Mouse (Mus musculus) mouse trophoblast stem cell (cell line): Measurements from ENCODE around the gene Pstpip1.

Experiments
- in situ Hi-C, 2 experiments: fragments of 300-500 bp; cut with MseI, MboI; formaldehyde crosslinking; loops; 2 replicates in 1 of 2; 3 replicates in 1 of 2; pipeline ENCODE4 v1.15.1; 2025

Pstpip1 gene

DNA sequence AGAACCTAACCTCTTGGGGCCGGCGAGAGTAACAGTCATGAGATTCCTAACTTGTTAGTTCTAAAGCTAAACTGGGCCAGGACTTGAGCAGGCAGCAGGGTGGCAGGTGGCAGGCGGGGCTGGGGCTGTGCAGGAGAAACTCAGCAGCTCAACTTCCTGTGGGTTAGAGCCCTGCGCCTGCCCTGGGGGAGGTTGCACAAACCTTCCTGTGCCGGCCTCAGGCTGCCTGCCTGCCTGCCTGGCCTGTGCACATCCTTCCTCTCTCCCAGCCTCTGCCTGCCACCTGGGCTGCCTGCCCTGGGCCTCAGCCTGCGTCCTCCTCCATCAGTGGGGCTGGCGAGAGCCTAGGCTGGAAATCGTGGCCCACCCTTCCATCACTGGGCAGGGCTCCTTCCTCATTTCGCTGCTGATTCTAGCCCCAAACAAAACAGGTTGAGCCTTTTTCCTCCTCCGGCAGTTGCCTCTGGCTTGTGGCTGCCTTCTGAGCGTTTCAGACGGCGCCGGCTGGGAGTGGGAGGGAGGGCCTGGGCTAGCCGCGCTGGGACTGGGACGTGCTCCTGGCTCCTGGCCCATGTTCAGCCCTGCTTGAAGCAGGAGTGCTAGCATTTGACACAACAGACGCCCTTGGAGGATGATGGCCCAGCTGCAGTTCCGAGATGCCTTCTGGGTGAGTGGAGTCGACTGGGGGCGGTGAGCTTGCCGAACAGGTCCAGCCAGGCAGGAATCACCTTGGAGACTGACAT lies at the start of gene Pstpip1:
TSS of gene Pstpip1 (plus strand) at position 185 of the 743 bp plus-strand sequence.
- in situ Hi-C loops: no loop called here

DNA sequence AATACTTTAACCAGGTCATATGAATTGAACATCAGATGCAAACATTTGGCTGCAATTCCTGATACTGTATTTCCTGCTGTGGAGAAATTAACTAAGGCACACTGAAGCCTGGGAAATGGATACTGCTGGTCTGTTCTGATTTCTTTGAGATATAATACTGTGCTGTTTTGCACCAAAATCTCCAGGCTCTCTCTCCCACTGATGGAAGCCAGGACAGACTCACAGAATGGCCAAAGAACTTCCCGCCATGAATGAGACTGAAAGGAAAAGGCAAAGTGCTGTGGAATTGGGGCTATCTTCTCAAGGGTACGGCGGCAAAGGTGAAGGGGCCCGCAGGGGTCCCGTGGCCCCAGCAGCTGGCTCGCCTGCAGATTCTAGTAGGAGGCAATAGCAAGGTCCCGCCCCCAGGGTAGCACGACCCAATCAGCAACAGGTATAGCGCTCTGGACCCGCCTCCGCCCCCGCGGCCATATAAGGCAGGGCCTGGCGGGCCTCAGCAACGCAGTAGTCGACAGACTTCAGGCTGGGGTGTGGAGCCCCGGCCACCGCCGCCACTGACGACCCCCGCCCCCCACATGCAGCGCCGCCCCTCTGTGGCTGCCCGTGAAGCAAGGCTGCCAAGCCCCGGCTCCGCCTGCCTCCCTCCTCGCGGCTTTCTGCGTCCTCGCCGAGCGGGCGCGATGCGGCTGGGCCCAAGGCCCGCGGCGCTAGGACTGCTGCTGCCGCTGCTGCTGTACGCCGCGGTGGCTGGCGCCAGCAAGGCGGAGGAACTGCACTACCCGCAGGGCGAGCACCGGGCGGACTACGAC lies 48.2 kb upstream of the Pstpip1 start, which contains the start of gene Rcn2:
TSS of gene Rcn2 (plus strand) at position 474 of the 809 bp plus-strand sequence.
- in situ Hi-C loops: no loop called here

DNA sequence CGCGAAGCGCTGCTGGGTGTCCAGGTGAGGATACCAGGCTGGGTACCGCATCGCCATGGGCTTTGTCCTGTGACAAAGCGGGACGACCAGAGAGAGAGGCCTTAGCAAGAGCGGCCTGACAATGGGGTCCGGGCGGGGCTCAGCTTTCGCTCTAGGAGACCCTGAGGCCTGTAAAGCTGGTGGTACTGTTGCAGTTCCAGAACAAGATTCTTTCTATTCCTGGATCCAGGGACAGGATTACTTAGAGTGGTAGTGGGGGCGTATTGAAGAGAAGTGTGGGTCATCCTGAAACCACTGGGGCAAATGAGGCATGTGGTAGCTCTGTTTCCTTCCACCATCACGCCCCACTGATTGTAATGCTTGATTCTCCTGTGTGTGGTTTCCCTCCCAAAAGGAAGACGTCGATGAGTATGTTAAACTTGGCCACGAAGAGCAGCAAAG lies 47.6 kb upstream of the Pstpip1 start:
- in situ Hi-C loops: no loop called here

DNA sequence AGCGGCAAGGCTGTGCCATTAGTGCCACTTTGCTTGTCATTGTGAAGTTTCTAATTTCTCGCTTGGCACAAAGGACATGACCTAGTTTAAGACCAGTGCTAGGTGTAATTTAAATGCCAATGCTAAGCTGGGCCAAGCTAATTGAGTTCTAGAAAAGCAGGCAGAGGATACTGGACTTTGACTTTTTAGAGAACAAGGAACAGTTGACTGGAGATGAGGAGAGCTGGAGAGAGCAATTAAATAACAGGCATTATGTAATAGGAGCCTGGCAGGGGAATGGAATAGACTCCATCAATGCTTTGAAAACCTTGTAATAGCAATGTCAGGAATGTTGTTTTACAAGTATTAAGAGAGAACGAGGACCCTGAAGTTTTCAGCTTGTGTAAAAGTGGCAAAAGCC lies 36.0 kb upstream of the Pstpip1 start:
- in situ Hi-C loops: no loop called here

DNA sequence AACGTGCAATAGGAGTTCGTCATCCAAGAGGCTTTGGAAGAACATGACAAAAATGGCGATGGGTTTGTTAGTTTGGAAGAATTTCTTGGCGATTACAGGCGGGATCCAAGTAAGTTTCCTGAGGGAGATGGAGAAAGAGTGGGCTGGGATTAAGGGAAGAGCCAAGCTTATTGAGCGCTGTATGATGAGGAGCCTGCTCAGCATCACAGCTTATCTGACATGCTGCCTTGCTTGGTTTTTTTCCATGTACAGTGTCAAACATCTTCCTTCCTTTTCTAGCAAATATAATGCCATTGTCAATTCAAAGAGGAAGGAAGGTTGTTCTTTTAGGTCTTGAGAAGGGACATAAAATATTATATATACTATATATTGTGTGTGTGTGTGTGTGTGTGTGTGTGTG lies 33.6 kb upstream of the Pstpip1 start:
- in situ Hi-C loops: no loop called here

DNA sequence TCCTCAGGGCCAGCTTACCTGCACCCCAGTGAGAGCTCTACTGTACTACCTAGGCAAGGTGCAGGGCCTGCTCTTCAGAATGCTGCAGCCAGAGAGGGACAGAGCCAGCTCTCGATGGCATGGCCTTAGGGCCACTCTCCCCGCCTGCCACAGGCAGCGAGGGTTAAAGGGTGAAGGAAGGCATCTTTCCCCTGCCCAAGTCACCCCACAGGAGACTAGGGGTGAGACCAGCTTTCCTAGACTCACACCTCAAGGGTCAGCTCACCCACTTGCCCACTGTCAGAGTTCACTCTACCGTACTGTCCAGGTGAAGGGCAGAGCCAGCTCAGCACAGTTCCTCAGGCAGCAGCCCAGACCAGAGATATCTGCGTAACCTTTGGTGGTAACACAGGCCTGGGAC lies 27.4 kb upstream of the Pstpip1 start:
- in situ Hi-C loops: no loop called here

DNA sequence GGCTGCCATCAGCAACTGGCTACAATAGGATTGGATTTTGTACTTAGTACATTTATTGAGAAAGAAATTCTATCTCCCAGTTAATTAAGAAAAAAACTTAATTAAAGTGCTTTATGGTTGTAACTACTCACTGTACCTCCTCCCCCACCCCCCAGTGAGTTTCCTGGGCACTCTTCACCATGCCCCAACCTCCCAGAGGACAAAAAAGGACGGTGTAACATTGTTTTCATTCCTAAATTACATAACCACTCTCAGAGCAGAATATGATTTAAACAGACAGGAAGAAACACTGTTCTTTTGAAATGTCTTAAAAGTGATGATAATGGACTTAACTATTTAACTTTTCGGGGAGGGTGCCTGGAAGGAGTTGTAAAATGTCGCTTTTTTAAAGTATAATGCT lies 24.8 kb upstream of the Pstpip1 start:
- in situ Hi-C loops: no loop called here

DNA sequence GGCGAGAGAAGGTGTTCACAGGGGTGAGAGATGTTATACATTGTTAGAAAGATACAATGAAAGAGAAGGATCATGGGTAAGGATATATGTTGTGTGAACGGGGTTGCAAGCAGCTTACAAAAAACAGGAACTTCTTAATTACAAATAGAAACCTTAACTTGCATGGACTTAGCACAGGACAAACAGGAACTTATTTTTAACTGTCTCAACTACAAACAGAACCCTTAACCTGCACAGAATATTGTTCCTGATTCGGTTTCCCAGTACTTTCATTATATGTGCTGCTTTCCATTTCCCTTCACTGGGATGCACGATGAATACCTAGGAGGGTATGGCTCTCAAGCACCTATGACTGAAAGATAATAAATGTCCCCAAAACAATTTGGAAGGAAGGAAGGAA lies 21.8 kb upstream of the Pstpip1 start:
- in situ Hi-C loops: no loop called here

DNA sequence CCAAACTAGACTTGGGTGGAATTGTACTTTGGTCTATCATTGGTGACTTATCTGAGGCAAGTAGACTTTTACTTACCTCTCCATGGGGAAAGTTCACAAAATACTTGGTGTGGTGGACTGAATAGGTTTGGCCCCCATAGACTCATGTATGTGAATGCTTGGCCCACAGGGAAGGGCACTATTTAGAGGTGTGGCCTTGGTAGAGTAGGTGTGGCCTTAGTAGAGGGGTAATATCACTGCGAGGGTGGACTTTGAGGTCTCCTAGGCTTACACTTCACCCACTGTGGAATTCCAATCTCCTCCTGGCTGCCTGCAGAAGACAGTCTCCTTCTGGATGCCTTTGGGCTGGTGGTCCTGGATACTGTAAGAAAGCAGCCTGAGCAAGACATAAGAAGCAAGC lies 21.1 kb upstream of the Pstpip1 start:
- in situ Hi-C loops: no loop called here

DNA sequence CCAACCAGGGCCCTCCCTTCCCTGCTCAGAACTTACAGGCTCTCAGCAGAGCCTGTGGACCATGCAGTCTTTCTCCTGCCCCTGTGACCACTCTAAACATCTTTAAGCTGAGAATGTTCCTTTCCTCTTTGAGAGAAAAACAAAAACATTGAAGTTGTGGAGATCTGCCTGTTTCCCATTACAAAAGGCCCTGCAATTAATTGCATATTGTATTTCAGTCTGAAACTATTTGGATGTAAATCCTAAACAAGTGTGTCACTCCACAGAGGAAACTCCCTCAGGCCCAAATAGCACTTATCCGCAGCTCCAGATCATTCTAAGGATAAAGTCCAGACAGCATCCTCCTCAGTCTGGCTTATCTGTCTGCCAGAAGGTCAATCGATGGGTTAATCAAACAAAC lies 16.9 kb upstream of the Pstpip1 start:
- in situ Hi-C loops: no loop called here

DNA sequence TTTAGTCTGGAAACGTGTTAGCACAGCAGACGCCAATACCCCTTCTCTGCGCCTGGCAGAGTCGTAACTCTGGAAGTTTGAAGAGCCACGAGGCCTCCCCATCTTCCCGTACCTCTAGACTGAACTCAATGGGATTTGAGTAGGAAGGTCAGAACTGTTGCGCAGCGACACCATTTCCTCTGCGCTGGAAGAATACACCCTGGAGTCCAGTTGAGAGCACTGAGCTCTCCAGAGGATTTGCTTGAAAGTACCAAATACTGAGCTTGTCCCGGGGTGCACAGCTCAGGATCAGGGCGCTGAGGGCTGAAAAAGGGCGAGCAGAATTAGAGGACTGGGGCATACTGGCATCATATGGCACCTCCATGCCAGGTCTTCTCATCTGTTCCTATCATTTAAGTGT lies 14.9 kb upstream of the Pstpip1 start:
- in situ Hi-C loops: loop anchor here in 1 of 2 experiments (5.0 kb wide), 1 partner anchor 42 kb away; no protein-coding TSS in a partner anchor

DNA sequence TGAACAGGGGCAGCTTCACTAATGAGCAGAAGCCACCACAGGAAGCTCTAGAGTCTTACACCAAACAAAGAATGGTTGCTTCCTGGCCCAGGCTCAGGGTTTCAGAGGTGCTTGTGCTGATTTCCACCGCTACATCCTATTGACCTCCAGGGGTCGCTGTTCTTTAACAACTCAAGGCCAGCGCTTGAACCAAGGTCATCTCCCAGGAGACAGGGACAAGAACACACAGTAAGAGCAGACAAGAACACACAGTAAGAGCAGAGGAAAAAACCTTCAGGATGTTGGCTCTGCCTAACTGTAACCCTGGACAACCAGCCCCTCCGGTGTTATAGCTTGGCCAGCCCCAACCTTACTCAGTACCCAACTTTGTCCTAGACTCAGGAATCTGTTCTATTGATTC lies 14.5 kb upstream of the Pstpip1 start:
- in situ Hi-C loops: loop anchor here in 1 of 2 experiments (5.0 kb wide), 1 partner anchor 42 kb away; no protein-coding TSS in a partner anchor

DNA sequence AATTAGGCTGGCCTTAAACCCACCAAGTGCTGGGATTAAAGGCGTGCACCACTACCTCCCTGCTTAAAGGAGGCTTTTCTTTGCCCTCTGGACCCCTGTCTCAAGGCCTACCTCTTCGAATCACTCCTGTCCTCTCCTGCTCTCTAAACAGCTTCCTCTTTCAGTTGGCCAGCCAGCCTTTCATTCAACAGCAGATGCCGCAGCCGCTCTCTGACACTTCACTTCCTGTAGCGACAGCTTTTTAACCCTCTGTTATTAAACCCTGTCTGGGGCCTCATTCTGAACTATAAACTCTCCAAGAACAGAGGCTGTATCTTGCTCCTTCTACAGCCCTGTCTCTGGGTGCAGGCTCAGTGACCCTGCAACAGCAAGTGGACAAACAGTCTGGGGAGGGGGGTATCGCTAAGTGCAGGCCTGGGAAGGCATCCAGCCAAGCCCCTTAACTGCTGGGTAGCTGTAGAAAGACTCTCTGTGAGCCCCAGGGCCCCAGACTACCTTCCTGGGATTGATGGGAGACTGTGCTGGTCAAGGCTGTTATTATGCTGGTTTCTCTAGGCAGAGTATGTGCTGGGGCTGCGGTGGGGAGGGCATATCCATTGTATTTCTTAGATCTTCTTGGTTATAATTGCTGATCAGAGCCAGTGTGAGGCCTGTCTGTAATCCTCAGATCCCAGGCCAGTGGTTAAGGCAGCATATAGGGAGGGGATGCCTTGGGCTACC lies 13.7 kb upstream of the Pstpip1 start:
- in situ Hi-C loops: loop anchor here in 1 of 2 experiments (5.0 kb wide), 1 partner anchor 41 kb away; no protein-coding TSS in a partner anchor

DNA sequence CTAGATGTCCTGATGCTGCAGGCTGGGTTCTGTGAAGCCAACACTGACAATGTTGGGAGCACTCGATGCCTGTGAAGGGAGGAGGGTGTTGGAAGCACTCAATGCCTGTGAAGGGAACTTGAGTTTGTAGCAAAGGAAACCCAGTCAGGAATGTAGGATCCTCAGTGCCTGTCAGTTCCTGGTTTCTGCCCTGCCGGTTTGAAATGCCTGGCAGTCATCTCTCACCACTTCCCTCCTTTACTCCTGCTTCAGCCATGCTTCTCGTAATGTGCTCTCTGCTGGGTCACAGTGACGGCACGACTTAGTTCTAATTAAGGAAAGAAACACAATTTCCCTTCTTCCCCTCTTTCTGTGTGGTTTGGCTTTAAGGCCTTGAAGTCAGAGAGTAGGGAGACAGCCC lies 10.2 kb upstream of the Pstpip1 start:
- in situ Hi-C loops: loop anchor here in 1 of 2 experiments (5.0 kb wide), 1 partner anchor 38 kb away; no protein-coding TSS in a partner anchor

DNA sequence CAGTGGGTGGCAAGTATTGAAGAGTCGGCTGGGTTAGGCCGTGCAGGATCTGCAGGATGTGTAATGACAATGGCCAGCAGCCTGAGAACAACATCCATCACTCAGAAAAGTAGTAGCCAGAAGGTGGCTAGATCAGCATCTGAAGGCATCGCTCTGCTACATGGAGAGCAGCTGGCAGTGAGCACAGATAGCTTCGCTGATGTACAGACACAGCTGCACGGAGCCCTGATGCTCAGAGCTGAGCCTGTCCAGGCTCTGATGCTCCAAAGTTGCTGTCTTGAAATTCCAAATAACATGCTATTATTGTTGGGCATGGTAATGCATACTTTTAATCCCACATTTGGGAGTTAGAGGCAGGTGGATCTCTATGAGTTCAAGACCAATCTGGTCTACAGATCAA lies 3.2 kb upstream of the Pstpip1 start:
- in situ Hi-C loops: no loop called here

DNA sequence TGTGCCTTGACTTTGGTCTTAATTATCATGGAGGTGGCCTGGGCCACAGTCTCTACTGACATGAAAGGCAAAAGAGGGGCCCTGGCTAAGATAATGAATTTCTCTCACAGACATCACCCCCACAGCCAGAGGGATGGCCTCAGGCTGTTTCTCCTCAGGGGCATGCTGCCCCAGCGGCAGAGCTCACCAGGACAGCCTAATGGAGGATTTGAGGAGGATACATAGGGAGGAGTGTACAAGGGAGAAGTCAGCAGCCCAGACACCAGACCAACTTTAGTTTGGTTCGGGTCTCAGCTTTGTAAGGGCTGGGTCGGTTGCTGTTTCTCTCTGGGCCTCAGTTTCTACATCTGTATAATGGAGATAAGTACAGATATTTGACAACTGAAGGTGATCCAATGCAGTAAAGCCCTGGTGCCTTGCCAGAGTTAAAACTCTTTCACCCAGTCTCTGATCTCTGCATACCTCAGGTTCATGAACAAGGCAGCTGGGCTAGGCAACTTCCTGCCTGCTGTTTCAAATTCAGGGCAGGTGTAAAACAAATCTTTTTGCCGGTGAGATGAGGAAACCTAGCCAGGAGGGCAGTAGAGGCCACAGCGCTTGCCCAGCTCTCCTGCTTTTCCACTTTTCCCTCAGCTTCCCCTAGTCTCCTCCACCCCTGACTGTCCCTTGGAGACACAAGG lies 924 bp downstream of the Pstpip1 start:
- in situ Hi-C loops: no loop called here

DNA sequence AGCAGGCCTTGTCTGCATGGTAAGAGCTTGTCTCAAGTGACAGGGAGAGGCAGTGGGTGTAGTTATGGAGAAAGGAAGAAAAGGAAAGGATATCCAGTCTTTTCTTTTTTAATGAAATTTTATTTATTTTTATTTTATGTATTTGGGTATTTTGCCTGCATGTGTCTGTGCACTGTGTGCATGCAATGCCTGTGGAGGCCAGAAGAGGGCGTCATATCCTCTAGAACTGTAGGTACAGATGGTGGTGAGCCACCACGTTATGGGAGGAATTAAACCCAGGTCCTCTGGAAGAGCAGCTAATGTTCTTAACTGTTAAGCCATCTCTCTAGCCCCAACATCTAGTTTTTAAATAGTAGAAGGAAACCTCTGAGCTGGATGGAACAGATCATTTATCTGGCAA lies 2.3 kb downstream of the Pstpip1 start:
- in situ Hi-C loops: no loop called here

DNA sequence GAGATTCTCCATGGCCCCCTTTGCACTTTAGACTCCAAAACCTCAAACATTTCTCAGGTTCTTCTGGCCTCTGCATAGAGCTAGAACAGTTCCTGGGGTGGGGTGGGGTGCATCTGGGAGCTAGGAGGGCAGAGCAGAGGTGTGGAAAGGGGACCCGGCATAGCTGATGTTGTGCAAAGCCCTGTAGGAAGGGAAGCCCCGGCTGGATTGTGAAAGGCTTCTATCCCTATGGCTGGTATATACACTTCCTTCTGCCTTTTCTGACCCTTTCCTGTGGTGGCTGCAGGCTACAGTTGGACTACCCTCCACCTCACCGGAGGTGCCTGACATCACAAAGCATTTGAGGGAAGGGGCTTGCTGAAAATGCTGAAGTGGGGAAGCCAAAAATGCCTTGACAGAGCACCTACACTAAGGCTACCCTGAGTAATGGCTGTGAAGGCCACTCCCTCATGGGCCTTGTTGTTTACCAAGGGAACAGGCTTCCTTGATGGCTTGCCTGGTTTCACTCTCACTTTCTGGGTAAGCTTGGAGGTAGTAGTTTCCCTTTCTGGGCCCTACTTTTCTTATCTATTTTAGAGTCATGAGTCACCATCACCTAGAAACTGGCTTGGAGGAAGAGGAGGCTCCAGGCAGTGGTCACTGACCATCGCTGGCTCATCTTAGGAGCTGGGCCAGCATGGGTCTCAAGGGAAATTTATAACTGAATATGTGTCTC lies 8.0 kb downstream of the Pstpip1 start:
- in situ Hi-C loops: no loop called here

DNA sequence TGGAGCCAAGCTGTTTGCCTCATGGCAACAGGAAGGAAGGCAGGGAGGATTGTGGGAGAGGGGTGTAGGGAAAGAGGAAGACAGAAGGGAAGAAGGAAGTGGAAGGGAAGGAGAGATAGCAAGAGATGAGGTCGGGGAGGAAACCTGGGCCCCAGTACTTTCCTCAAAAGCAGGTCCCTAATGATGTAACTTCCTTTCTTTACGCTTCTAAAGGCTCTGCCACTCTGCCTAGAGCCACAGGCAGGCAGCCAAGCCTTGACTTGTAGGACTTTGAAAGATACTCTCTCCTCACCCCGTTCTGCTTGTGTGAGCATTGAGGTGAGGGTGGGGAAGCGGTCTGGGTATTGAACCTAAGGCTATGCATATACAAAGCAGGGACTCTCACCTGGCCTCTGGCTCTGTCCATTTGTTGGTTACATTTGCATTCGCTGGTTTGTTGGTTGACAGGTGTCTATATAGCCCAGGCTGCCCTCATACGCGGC lies 10.3 kb downstream of the Pstpip1 start:
- in situ Hi-C loops: no loop called here

DNA sequence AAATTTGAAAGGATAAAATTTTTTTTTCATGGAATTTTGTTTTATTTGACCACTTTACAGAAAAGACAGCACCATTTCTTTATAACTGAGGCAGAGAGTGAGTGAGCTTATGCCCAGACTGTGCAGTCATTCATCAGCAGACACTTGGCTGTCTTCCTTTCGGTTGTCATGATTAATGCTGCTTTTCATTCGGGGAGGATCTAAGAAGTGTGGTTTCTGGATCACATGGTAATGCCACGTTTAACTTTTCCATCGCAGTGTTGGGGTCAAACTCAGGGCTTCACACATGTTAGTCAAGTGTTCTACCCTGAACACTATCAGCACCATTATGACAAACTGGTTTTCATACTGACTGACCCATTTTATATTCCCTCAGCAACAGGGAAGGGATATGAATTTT lies 11.3 kb downstream of the Pstpip1 start:
- in situ Hi-C loops: no loop called here

DNA sequence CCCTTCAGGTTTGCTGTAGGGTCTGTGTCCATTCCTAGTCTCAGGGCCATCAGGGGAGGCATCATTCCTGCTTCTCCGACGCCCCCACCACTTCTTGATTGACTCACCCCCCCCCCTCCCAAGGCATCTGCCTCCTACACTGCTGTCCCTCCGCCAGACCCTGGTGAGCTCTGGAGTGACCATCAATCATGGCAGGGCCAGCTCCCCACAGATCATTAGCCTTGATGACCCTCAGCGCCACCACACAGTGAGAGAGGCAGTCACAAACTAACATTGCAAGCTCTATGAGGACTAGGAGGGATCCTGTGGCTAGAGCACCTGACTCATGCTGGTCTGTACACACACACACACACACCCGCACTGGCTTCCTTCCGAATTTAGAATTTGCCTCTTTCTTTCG lies 15.2 kb downstream of the Pstpip1 start:
- in situ Hi-C loops: no loop called here
